Mouse (Mus musculus): ENCODE results near the gene Dlgap4.

Gene Dlgap4

DNA sequence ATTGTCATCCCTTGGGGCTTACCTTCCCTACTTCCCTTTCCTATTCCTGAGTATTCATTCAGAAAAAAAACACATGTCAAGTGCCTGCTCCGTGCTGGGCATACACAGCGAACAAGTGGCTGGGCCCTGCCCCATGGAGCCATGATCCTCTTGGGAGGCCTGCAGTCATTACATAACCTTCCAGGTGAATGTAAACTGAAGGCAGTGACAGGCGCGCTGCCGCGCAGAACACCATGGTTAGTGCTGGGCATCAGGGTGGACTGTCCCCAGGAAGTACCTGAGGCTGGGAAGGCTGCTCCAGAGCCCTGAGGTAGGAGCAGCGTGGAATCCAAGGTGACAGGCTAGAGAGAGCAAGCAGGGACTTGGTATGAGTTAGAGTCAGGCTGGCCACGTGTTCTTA, 7.4 kb downstream of the Dlgap4 start:
- no peak for DNase-seq

DNA sequence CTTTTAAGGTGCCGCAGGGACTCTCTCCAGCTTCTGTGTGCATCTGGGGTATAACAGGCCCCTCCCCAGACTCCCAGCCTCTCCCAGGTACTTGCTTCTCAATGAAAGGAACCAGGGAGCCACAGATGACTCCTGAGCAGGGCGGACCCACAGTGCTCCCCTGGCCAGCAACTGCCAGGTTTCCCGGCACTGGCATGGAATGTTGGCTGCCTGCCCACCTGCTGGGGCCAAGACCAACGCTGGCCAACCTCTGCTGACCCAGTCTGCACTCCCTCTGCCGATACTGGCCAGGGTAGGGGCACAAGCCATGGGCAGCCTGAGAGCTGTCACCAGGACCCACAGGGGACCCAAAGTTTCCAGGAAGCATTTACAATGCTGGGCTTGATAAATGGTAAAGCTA, 7.9 kb downstream of the Dlgap4 start:
- peak; percentile 41 to 56 for DNase-seq

DNA sequence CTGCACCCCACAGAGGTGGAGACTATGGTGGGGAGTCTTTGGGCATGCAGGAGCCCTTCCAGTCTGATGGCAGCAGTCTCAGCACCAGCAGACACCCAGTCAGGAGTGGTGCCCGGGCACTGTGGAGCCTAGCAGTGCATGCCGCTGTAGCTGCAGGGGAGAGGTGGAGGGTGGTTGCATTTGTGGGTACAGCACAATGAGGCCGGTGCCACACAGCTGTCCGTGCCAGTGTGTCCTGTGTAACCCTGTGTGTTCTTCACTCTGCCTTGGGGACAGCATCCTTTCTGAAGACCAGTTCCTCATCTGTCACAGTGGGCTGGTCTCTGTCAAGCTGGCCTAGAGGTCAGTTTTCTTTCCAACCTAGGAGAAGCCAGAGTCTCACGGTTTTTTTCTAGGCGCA, 8.7 kb downstream of the Dlgap4 start:
- DNase-seq = no peak

DNA sequence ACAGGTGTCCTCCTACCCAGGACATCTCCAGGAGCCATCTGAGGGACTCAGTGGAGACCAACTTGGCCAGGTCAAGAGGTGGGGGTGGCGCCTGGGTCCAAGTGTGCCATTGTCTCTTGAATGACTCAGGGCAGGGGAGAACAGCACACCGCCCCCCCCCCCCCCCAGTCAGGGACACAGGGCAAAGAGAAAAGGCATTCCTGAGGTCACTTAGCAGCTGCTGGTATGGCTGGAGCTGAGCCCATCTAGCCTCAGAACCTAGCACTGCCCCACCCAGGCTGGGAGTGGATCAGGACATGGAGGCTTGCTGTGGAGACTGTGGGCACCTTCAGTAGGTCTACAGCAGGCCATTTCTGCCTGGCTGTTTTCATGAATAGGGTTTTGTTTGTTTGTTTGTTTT, 9.7 kb downstream of the Dlgap4 start:
- no peak for DNase-seq

DNA sequence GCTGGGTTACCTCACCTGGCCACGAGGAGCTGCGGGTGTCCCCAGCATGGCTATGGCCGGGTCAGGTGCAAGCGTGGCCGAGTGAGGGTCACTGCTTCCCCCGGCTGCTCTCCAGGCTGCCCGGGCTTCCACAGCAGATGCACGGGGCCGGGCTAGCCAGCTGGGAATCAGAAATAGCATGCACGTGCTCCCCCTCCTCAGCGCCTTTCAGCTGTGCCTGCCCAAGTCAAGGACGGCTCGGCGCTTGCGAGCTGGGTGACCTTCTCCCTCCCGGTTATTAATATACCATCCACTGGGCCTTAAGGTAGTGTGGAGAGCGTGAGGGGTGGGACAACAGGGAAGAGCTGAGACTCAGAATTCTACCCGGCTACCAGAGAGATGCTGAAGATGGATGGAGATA, 11.8 kb downstream of the Dlgap4 start:
- DNase-seq = no peak

DNA sequence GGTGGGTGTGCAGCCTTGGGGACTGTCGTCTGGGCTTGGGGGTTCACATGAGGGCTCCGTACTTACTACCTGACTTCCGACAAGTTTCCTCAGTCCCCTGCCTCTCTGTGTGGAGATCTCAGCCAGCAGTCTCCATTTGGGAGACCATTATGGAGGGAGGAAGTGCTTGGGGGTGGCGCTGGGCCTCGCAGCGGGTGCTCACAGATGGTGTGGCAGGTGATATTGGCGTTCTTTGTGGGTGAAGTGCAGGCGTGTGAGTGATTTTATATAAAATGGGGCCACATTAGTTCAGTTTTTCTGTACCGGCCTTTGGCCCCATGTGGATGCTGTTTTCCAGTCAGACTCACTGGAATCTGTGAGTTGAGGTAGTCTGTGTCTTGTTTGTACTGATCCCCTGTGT, 12.6 kb downstream of the Dlgap4 start:
- DNase-seq = no peak

DNA sequence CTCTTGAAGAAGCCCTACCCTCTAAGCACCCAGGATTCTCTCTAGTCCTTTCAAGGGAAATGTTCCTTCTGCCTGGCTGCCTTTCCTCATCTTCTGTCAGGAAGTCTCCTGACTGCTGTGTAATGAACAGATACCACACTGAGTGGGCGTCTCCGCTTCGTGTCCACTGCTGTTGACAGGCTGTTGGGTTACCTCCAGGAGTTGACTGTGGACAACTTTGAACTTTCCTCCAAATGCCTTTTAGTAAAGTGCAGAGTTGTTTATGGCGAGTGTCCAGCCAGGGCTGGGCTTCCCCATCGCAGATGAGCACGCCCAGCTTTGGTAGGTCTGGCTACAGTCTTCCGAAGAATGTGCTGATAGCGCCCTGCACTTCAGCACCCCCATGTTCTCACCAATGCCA, 13.0 kb downstream of the Dlgap4 start:
- DNase-seq = no peak

DNA sequence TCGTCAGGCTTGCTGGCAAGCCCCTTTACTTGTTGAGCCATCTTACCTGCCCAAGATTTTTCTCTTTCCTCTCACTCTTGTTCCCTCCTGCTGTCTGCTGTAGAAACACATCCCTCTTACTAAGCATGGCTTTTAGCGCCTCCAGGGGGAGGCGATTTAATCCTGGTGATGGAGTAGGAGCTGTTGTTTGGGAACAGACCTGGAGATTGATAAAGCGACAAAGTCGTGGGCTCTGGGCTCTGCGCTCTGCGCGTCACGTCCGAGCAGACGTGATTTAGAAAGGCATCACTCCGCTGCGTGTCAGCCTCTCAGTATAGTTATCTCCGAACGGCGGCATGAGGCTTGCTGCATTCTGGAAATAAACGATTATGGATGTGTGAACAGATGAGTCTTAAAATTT, 14.4 kb downstream of the Dlgap4 start:
- DNase-seq = no peak

DNA sequence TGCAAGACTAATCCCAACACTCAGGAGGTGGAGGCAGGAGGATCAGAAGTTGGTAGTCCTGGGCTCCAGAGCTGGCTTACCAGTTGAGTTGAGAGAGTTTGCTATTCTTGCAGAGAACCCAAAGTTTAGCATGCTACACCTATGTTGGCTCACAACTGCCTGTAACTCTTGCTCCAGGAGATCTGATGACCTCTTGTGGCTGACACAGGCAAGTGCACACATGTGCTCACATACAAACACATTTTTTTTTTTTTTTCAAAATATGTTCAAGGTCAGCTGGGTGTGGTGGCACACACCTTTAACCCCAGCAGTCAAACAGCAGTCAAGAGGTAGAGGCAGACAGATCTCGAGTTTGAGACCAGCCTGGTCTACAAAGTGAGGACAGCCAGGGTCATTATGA, 16.8 kb downstream of the Dlgap4 start:
- DNase-seq = no peak

DNA sequence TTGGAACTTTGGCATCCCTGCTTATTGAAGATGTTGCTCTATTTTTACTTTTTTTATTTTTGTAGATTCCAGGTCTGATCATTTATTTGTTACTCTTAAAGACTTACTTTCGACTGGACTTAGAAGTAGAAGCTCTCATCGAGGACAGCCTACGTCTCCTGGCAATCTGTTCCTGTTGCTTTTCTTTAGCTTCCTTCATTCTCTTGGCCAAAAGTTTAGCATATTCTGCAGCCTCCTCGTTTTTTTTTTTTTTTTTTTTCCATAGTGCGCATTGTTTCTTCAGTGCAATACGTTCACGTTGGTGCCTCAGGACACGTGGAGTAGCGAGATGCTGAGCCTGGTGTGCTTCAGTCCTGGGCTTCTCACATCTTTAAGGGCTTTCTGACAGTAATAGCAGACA, 19.2 kb downstream of the Dlgap4 start:
- no peak for DNase-seq

DNA sequence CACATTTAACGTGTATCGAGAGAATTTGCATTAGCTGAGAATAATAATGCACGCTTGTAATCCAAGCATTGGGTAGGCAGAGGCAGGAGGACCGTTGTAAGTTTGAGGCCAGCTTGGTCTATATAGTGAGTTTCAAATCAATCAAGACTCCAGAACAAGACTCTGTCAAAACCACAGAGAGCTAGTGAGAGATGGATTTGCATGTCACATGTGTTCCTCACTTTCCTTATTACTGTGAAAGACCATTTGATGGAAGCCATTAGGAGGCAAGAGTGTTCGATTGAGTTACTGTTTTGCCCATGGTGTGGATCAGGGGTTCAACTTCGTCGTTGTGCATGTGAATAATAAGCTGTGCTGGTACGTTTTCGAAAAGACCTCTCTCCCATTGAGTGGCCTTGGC, 21.6 kb downstream of the Dlgap4 start:
- no peak for DNase-seq

DNA sequence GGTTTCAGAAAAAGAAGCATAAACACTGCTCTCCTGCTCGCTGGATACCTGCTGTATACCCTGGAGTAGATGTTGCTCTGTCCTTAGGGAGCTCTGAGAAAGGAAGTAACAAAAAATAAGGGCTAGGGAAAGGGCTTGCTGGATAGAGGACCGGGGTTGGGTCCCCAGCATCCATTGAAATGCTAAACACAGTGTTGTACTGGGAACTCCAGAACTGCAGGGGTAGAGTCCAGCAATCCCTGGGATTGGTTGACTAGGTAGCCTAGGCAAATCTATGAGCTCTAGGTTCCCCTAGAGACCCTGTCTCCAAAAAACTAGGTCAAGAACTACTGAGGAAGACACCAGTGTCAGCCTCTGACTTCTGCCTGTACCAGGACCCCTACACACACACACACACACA, 27.6 kb downstream of the Dlgap4 start:
- no peak for DNase-seq

DNA sequence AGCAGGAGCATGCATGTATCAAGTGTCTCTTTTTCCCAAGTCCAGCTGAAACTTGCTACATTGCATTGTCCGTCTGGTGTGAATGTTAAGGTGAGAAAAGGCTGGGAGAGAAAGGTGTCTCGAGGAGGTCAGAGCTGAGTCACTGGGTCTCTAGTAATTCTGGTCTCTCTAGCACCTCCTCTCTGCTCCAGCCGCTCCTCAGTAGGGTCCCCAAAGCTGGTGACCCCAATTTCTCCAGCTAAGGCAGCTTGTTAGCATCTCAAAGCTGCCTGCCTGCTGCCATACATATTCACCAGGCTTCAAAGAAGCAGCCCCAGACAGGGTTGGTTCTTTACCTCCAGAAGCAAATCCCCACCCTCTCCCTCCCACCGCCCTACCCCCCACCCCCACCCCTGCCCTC, 29.4 kb downstream of the Dlgap4 start:
- no peak for DNase-seq

DNA sequence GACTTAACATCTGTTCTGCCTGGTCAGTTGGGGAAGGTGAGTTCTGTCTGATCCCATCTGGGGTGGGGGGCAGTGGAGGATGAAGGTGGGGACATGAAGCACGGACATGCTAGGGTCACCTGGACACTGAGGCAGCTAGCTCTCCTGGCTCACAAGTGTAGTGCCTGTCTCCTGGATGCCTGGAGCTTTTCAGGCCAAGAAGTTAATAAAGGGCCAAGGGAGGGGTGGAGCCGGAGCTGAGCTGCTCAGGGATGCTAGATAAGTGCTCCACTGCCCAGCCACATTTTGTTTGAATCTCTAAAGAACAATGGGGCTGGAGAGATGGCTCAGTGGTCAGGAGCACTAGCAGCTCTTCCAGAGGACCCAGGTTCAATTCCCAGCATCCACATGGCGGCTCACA, 29.9 kb downstream of the Dlgap4 start:
- DNase-seq = no peak

DNA sequence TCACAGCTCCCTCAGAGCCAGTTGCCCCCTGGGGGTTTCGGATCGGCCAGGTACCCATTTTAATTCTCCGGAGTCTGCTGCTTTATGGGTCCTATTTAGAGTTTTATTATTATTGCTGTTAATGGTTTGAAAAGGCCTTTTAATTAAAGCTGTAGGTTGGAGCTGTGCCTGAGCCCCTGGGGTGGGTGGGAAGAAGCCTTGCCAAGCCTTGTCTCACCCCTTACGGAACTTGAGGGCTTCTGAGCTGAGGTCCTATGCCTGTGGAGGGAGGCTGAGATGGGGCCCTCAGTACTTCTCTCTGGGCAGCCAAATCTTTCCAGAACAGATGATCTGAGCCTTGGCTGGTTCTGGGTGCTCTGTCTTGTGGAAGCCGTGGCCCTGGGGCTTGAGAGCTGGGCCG, 31.6 kb downstream of the Dlgap4 start:
- no peak for DNase-seq

DNA sequence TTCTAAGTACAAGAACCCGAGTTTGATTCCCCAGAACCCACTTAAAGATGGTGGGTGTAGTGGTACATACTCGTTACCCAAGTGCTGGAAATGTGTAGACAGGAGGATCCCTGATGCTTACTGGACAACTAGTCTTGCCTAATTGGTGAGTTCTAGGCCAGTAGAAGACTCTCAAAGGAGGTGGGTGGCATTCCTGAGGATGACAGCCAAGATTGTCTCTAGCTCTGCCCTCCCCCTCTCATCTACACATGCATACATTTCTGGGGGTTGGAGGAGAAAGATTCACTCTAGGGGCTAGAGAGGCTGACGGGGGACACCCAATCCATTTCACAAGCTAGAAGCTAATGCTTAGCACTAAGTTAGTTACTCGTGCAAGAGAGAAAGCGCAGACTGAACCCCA, 33.4 kb downstream of the Dlgap4 start:
- no peak for DNase-seq

DNA sequence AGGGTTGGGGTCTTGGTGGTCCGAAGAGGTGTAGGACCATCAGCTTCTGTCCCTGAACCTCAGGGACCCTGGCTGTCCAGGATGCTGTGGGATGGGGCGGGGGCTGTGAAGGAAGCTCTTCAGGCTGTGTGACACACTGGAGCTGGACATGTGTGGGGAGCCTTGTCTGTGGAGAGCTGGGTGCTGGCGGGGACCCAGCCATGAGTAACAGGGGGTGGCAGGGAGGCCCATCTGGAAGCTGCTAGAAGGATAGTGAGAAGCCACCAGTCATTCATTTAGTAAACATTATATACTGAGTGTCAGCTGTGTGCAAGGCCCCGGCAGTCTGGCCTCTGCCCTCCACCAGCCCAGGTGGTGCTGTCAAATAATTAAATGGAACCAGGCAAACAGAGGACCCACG, 34.5 kb downstream of the Dlgap4 start:
- DNase-seq = no peak

DNA sequence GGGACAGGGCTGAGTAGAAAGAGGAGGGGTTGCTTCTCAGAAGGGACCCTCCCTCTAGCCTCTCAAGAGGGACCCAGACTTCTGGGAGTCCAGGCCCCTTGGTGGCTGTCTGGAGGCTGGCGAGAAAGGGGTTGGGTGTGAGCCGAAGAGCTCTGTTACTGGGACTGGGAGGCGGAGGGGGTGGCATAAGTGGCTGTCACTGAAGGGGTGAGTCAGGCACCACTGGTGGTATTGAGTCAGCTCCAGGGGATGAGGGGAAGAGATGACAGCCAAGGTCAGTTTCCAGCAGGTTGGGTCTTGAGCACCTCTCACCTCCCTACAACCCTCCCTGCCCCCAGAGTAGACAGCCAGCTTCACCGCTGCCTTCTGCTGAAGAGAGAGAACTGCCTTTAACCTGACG, 35.9 kb downstream of the Dlgap4 start:
- no peak for DNase-seq

DNA sequence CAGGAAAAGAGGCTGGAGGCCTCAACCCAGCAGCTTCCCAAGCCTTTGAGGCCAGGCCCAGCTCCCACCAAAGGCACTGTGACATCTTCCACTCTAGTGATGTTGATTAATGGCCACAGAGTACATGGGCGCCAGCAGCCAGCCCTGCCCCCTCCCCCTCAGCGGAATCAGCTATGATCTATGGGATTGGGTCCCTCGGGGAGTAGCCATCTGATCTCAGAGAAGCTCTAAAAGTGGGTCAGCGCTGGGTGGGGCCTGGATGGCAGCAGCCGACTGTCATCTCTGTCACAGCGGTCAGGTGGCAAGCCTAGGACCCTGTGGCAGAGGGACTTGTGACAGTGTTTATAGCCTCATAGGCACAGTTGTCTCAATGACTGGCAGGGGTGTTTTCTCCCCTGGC, 37.5 kb downstream of the Dlgap4 start:
- no peak for DNase-seq

DNA sequence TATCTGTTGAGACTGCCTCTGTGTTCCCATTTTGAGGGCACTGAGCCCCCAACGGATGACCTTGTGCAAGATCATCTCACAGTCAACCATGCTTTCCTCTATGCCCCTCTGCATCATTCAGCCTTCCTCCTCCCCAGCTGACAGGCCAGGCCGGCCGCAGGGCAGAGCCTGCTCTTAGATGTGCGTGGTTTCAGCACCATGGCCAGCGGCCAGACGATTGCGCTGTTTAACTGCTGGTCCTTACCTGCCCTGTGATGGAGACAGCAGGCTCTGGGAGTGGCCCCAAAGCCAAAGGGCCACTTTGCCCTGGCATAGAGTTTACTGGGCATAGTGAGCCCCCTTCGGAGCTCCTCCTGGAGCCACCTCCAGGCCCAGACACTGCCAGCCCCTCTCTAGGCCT, 39.3 kb downstream of the Dlgap4 start:
- DNase-seq = peak; percentile 91 to 92

DNA sequence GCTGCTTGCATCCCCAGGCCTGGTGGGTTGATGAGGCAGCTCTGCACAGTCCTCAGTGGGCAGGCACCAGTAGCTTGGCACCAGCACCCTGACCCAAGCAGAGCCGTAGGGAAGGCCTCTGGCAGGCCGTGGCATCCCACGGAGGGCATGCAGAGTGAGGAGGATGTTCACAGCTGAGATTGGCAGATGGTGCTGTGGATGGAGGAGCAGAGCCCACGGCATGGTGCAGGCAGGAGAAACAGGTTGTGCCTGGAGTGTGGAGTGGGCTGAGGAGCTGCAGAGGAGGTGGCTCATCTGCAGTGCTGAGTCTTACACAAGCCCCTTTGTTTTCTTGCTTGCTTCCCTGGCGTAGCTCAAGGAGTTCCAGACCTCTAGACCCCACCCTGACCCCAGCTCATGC, 40.6 kb downstream of the Dlgap4 start:
- no peak for DNase-seq

DNA sequence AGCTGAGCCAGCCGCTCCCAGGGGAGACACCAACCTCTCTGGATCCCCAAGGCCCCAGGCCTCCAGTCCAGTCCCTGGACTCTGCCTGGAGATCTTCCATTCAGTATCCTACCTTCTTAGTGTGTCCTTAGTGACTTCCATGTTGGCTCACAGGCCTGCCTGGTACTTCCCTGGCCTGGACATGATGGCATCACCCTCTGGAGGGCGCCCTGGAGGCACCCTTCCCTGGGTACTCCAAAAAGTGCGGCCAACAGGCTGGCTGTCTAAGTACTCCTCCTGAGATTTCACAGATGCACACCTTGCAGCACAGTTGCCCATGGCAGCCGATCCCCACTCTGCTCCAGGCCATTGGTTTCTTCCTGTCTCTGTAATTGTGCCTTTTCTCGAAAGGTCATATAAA, 42.1 kb downstream of the Dlgap4 start:
- no peak for DNase-seq

DNA sequence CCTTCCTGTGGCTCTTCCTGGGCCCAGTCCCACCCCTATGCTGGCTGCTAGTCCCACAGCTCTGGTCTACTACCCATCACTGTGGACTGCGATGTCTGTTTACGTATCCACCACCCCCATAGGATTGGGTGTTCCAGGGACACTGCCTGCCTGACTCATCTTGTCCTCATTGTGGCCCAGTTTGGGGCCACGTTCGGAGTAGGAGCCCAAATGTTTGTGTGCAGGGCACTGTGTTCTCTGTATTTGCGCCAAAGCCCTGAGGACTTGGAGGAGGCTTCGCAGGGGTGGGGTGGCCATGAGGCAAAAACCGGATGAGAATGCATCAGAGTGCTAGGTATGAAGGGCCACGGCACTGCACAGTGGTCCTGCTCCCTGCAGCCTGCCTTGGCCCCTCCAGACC, 44.0 kb downstream of the Dlgap4 start:
- DNase-seq = no peak

DNA sequence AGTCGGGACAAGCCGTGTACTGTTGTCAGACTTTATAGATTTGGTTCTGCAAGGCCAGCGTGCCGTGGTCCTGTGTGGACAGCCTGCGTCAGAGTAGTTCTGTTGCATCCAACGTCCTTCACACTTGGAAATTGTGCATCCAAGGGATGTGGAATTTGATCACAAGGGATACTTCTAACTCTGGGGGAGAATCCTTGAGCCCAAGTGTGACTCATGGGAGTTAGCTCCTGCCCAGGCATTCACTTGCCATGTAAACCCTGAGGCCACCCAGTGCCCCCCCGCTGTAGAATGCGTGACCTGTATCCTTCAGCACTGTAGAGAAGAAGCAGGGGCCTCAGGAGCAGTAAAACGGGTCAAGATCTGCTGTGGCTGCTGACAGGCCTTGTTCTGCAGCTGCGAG, 44.7 kb downstream of the Dlgap4 start:
- no peak for DNase-seq

DNA sequence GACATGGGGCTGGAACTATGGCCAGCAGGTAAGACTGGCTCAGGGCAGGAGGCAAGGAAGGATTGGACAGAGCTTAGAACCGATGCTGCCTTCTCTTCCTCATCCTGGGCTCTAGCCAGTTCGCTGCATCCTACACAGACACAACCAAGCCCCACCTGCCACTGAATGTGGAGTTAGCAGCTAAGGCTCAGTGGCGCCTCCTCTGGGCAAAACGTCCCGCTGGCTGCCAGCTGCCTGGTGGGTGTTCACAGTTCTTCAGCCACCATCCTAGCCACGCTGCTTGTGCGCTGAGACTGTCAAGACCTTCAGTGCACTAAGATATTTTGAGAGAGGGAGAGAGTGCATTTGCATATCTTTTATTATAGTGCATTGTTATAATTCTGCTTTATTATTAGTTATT, 45.2 kb downstream of the Dlgap4 start:
- peak in 1 of 2 experiments; percentile 12 for DNase-seq

DNA sequence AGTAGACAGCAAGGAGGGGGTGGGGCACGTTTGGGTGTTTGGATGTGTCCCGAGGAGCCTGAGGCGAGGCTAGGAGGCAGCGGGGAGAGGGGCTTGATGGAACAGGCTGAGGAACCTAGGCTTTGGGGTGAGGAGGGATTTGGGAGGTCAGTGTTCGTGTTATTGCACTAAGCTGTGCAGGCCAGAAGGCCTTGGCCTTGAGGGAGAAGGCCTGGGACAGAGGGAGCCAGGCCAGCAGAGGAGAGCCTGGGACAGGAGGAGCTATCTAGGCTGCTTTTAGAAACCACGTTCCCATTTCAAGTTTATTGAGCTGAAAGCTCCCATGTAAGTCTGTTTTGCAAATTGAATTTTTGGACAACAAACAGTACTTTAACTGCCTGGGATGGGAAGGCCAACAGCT, 46.5 kb downstream of the Dlgap4 start:
- DNase-seq = no peak
